Mouse (Mus musculus) left cerebral cortex, postnatal 4 days (tissue): ENCODE measurements at regions not wholly inside any gene's neighbourhood (a gene's known extent, or its start where the extent isn't known, plus 50 kb on each side); places are given as distances from the start of the nearest gene placed in this dataset.
"Not testable (repeated sequence)": the region's sequence is repeated elsewhere in the genome, so short reads cannot be mapped to it uniquely, and the experiment has no call there.

Experiments
- DNase-seq: peaks from one replicate; pipeline ENCODE4 v3.0.0-alpha.2; 2022
- intact Hi-C: fragments of 180-260 bp; cut with DNase I; formaldehyde crosslinking; loops from one replicate; pipeline ENCODE4 v1.15.1; 2025

DNA sequence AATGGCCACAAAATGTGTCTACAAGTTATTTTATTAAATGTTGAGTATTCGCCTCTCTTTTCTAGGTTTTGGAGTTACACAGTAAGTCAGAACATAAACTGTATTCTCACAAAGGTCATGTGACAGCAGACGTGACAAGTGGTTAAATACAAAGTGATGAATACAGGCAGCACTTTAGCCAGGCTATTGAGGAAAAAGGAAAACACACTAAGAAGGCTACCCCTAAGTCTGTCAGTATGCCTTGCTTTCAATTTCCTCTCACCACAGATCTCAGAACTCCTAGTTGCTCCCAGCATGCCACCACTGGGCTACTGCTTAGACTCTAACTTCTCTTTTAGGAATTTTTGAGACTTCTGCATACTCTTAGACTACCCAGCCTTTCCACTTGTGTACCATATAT, 297.9 kb upstream of the Pex5l start:
- intact Hi-C loops, result no loop called here
- DNase-seq, result no peak

DNA sequence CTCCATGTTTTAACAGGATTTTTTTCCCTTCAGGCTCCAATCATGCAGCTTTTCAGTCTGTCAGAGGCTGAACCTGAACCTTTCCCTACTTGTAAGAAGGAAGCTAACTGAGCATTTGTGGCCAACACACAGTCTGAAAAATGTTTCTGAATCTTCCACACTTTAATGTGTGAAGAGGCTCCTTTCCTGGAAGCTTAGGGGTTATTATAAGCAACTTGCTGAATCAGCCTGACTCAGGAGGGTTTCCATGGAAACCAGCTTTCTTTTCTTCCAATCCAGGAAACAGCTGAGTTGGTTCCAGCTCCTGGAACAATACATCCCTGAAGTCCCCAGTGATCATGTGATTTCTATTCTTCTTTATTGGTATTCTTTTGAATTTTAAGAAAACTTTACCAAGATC, 297.5 kb upstream of the Pex5l start:
- intact Hi-C loops, result no loop called here
- no peak for DNase-seq

DNA sequence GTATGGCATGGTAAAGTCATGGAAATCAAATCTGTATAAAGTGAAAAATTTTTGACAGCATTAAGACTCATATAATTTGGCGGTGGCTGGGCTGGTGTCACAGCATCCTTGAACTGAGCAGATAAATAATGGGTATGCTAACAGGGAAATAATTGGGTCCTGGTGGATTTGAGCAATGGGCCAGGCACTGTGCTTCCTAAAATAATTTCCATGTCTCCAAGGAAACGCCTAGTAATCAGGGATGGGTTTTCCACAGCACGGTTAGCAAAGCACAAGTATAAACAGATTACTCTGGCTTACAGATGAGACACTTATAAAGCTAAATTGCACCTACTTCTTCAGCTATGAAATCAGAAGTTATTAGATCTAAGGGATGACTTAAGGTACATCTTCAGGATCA, 273.9 kb upstream of the Pex5l start:
- DNase-seq, result no peak
- intact Hi-C loops, result no loop called here

- DNase-seq, result no peak
Observed at GRCm38 (mm10) chr3:33416321-33416720, 273.3 kb upstream of the Pex5l start.

GRCm38 (mm10) chr3:33401904-33402303, 258.9 kb upstream of the Pex5l start:
- intact Hi-C loops, result no loop called here
- DNase-seq, result no peak

More at GRCm38 (mm10) chr3:33416321-33416720, 273.3 kb upstream of the Pex5l start:
- intact Hi-C loops, result no loop called here

GRCm38 (mm10) chr3:33399321-33399720, 256.3 kb upstream of the Pex5l start:
- intact Hi-C loops, result no loop called here
- no peak for DNase-seq

GRCm38 (mm10) chr3:33398326-33398725, 255.3 kb upstream of the Pex5l start:
- intact Hi-C loops, result no loop called here
- DNase-seq, result peak; percentile 4

GRCm38 (mm10) chr3:33397217-33397616, 254.2 kb upstream of the Pex5l start:
- no peak for DNase-seq
- intact Hi-C loops, result no loop called here

GRCm38 (mm10) chr3:33392541-33392822, 249.4 kb upstream of the Pex5l start:
- intact Hi-C loops, result loop anchor here (2.0 kb wide), 1 partner anchor 78 kb away; no protein-coding TSS in a partner anchor

GRCm38 (mm10) chr3:33391765-33392540, 248.9 kb upstream of the Pex5l start:
- no peak for DNase-seq
- intact Hi-C loops, result loop anchor here (2.0 kb wide), 1 partner anchor 79 kb away; no protein-coding TSS in a partner anchor

More at GRCm38 (mm10) chr3:33392541-33392822, 249.4 kb upstream of the Pex5l start:
- no peak for DNase-seq

GRCm38 (mm10) chr3:33388171-33388570, 245.1 kb upstream of the Pex5l start:
- intact Hi-C loops, result no loop called here
- DNase-seq, result no peak

DNA sequence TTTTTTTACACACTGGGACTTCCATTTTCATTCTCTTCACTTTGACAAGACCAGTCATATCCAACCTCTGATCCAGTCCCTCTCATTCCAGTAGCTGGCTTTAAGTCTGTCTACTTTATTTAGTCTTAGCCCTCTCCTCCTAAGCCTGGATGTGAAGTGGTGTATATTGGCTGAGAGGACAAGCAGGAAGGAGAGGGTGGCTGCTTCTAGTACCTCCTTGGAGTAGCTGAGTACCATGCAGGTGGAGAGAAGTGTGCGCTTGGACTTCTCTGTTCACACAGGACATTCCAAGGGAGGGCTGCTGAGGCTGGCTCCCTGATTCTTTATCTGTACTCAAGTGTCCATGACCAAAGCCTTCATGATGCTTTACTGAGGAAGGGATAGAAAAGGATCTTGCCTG, 240.6 kb upstream of the Pex5l start:
- intact Hi-C loops, result no loop called here
- DNase-seq, result no peak

DNA sequence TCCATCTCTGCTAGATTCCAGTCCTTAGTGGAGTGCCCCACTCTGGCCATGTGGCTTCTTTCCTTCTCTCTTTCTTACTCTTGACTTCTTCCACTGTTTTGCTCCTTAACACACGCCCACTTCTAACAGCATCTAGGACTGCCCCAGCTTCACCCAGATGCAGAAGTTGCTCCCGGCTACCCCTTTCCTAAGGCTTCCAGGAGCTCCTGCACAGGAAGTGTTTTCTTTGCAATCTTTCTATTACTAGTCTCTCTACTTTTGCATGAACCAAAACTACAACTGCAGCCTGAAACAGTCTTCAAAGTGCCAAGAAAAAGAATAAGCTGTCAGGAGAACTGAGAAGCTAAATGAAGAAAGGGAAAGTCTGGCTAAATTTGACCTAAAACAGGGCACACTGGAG, 236.6 kb upstream of the Pex5l start:
- intact Hi-C loops, result no loop called here
- no peak for DNase-seq

GRCm38 (mm10) chr3:33375161-33375560, 232.1 kb upstream of the Pex5l start:
- DNase-seq, result no peak
- intact Hi-C loops, result no loop called here

- no peak for DNase-seq
- intact Hi-C loops, result no loop called here
Observed at GRCm38 (mm10) chr3:33372806-33373205, 229.8 kb upstream of the Pex5l start.

- no peak for DNase-seq
Observed at GRCm38 (mm10) chr3:33363521-33363920, 220.5 kb upstream of the Pex5l start.

GRCm38 (mm10) chr3:33360030-33360429, 217.0 kb upstream of the Pex5l start:
- DNase-seq, result no peak
- intact Hi-C loops, result no loop called here

More at GRCm38 (mm10) chr3:33363521-33363920, 220.5 kb upstream of the Pex5l start:
- intact Hi-C loops, result no loop called here

- intact Hi-C loops, result no loop called here
- no peak for DNase-seq
Observed at GRCm38 (mm10) chr3:33353860-33354259, 210.8 kb upstream of the Pex5l start.

DNA sequence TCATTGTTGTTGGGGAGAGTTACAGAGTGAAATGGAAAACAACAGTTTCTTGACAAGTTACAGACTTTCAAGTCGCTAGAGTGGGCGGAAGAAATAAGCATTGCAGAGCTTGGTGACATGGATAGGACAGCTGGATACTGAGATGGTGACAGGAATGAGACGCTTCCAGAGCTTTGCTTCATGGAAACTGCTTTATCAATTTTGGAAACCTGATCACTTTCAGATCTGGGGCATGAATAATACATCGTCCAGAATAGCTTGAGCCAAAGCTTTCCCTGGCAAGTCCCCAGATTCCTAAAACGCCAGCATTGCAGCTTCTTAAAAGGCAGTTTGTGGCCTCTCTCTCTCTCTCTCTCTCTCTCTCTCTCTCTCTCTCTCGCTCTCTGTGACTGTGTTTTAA, 207.9 kb upstream of the Pex5l start:
- no peak for DNase-seq

DNA sequence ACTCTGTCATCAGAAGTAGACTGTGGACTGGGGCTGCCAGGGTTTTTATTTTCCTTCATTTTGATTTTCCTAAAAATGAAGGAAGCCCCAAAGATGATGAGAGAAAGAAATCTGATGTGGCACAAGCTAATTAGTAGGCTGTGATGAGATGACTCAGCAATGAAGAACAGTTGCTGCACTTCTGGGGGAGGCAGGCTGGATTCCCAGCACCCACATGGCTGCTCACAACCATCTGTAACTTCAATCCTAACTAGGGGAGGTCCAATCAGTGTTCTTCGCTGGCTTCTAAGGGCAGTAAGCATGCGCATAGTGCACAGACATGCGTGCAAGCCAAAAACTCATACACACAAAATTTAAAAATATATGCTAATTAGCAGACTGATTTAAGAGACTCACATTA, 191.0 kb upstream of the Pex5l start:
- DNase-seq, result no peak
- intact Hi-C loops, result no loop called here

More for the DNA sequence above, 207.9 kb upstream of the Pex5l start:
- intact Hi-C loops, result no loop called here

DNA sequence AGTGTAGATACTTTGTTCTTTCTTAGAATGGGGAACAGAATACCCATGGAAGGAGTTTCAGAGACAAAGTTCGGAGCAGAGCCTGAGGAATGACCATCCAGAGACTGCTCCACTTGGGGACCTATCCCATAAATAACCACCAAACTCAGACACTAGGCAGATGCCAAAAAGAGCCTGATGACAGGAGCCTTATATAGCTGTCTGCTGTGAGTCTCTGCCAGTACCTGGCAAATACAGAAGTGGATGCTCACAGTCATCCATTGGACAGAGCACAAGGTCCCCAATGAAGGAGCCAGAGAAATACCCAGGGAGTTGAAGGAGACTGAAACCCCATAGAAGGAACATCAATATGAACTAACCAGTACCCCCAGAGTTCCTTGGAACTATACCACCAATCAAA, 174.6 kb upstream of the Pex5l start:
- DNase-seq, intact Hi-C loops: not testable (repeated sequence)

DNA sequence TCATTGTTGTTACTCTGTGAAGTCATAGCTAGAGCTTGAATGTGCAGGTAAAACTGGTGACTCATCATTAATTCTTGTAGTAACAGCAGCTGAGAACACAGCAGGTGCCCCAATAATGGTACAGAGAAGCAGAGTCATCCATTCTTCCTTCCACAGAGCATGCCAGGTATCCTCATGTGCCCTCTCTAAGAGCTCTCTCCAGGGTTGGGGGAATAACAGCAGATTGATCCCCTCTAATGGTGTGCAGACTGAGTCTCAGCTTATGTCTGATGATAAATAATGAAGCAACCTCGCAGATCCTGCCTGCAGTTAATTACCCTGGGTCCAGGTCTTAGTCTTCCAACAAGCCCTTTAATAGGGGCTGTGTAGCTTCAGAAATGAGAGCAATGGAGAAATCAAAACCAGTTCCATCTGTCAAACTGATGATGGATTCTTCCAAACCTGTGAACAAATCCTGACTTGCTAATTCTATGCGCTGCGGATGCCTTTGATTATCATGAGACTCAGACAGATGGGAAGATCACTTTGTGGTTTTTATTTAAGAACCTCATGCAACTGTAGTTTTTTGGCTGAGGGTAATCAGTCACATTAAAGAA, 169.3 kb upstream of the Pex5l start:
- intact Hi-C loops, result no loop called here
- no peak for DNase-seq
